Mouse (Mus musculus) hindbrain, embryonic 16.5 days (tissue): ENCODE data around the gene Cdk4. TPM values are rescaled to one million over a fixed set of nuclear protein-coding genes. Genes with fewer than 3 reads are reported as not detected.
A peak's percentile ranks its signal among the peaks of the same experiment; 100 is the strongest.

Source experiments
- ATAC-seq: fragments of 200-750 bp; cut with Nextera tagmentation; 2 replicates; pipeline ENCODE4 v1.8.0; 2017; ENCODE audit warnings: moderate TSS enrichment, moderate library complexity
- H3K27ac ChIP-seq: fragments of 300-500 bp; sonication (generic); 2 replicates; pipeline ENCODE4 v1.5.1; 2014; ENCODE audit warnings: low read depth, mild to moderate bottlenecking, control low read depth, low read length, moderate library complexity
- H3K27me3 ChIP-seq: fragments of 300-500 bp; sonication (generic); replicated peaks from 2 replicates; pipeline ENCODE4 v1.6.1; 2014; ENCODE audit warnings: low read length; ENCODE audit not compliant: control insufficient read depth, insufficient read depth
- H3K36me3 ChIP-seq: fragments of 300-500 bp; sonication (generic); 2 replicates; pipeline ENCODE4 v1.6.1; 2014; ENCODE audit warnings: mild to moderate bottlenecking, low read length, moderate library complexity, mixed read lengths; ENCODE audit not compliant: control insufficient read depth, insufficient read depth
- H3K4me1 ChIP-seq: fragments of 300-500 bp; sonication (generic); 2 replicates; pipeline ENCODE4 v1.6.1; 2014; ENCODE audit warnings: low read depth, low read length; ENCODE audit not compliant: control insufficient read depth, insufficient read depth
- H3K4me2 ChIP-seq: fragments of 300-500 bp; sonication (generic); 2 replicates; pipeline ENCODE4 v1.6.1; 2014; ENCODE audit warnings: mild to moderate bottlenecking, low read length, control low read depth, moderate library complexity
- H3K4me3 ChIP-seq: fragments of 300-500 bp; sonication (generic); 2 replicates; pipeline ENCODE4 v1.5.1; 2014; ENCODE audit warnings: mild to moderate bottlenecking, low read length, control low read depth, moderate library complexity
- H3K9ac ChIP-seq: fragments of 300-500 bp; sonication (generic); 2 replicates; pipeline ENCODE4 v1.6.1; 2014; ENCODE audit warnings: low read depth, mild to moderate bottlenecking, control low read depth, low read length, moderate library complexity
- H3K9me3 ChIP-seq: fragments of 300-500 bp; sonication (generic); 2 replicates; pipeline ENCODE4 v1.6.1; 2014; ENCODE audit warnings: mild to moderate bottlenecking, low read length, moderate library complexity; ENCODE audit not compliant: control insufficient read depth
- WGBS: fragments of 180-500 bp; shearing (Covaris S2); extraction: QIAGEN DNeasy Blood & Tissue Kit; methylation state at CpG from one replicate; pipeline ENCODE4 v1.1.7; 2014; 5-methylcytosine and 5-hydroxymethylcytosine counted together
- polyA plus RNA-seq: library from polyadenylated mRNA; unstranded; fragments of >200 nt; fragmentation: Nextera tagmentation; extraction: Ambion mirVana; gene quantifications from 2 replicates; pipeline ENCODE4 v1.2.1, GENCODE M21; 2015

Cdk4 gene
- polyA plus RNA-seq, 1 experiment from 2014 or later, result 669 TPM

GRCm38 (mm10) chr10:127083915-127084306 lies 20.6 kb downstream of the Cdk4 start:
- H3K4me3 ChIP-seq, result no peak overlapping the region
- ATAC-seq, result no peak
- H3K4me1 ChIP-seq, result peaks cover 22% of the 10 kb centered on the region
- peaks cover 21% of the 10 kb centered on the region for H3K36me3 ChIP-seq
- H3K27ac ChIP-seq, result no peak overlapping the region
- H3K4me2 ChIP-seq, result no peak overlapping the region
- WGBS, result 49% methylated on average over 5 of the region's 5 CpGs
- H3K9me3 ChIP-seq, result no peaks in the 10 kb centered on the region
- peaks cover 12% of the 10 kb centered on the region for H3K27me3 ChIP-seq
- no peak overlapping the region for H3K9ac ChIP-seq

- Histone ChIP-seq H3K4me1 (peaks cover 22% of the 10 kb centered on the region), H3K9me3 (no peaks in the 10 kb centered on the region), H3K4me2 (no peak overlapping the region), H3K27me3 (peaks cover 21% of the 10 kb centered on the region), H3K4me3 (no peak overlapping the region), H3K36me3 (peaks cover 27% of the 10 kb centered on the region), H3K27ac (no peak overlapping the region), H3K9ac (no peak overlapping the region)
- ATAC-seq, result no peak
- 86% methylated on average over 9 of the region's 9 CpGs for WGBS
Measured at GRCm38 (mm10) chr10:127085052-127085451, 21.7 kb downstream of the Cdk4 start.

- H3K27ac ChIP-seq, result no peak overlapping the region
- no peak for ATAC-seq
- no peak overlapping the region for H3K4me3 ChIP-seq
- no peak overlapping the region for H3K9ac ChIP-seq
- H3K27me3 ChIP-seq, result peaks cover 27% of the 10 kb centered on the region
- peaks cover 19% of the 10 kb centered on the region for H3K4me1 ChIP-seq
- WGBS, result 75% methylated on average over 6 of the region's 6 CpGs
- H3K36me3 ChIP-seq, result peaks cover 27% of the 10 kb centered on the region
- H3K9me3 ChIP-seq, result no peaks in the 10 kb centered on the region
- no peak overlapping the region for H3K4me2 ChIP-seq
Measured at GRCm38 (mm10) chr10:127085633-127086032, 22.3 kb downstream of the Cdk4 start.

GRCm38 (mm10) chr10:127090560-127091411 lies 27.5 kb downstream of the Cdk4 start:
- Histone ChIP-seq H3K27me3 (peaks cover 31% of the 10 kb centered on the region), H3K4me2 (peak overlapping the region; percentile 39), H3K4me1 (peaks cover 30% of the 10 kb centered on the region), H3K9ac (peak overlapping the region; percentile 13), H3K36me3 (peaks cover 30% of the 10 kb centered on the region), H3K4me3 (peak overlapping the region; percentile 7), H3K9me3 (no peaks in the 10 kb centered on the region), H3K27ac (no peak overlapping the region)
- ATAC-seq, result peak; percentile 9; the same call in 1 of the 2 replicates
- WGBS, result 13% methylated on average over 57 of the region's 57 CpGs

GRCm38 (mm10) chr10:127091507-127092396 lies 28.4 kb downstream of the Cdk4 start:
- WGBS, result 13% methylated on average over 34 of the region's 51 CpGs
- Histone ChIP-seq H3K27me3 (peaks cover 31% of the 10 kb centered on the region), H3K9ac (no peak overlapping the region), H3K4me2 (peak overlapping the region; percentile 39), H3K4me3 (peak overlapping the region; percentile 7; the same call in 1 of the 2 replicates), H3K9me3 (no peaks in the 10 kb centered on the region), H3K36me3 (peaks cover 38% of the 10 kb centered on the region), H3K27ac (no peak overlapping the region), H3K4me1 (peaks cover 30% of the 10 kb centered on the region)
- peak; percentile 9; the same call in 1 of the 2 replicates for ATAC-seq

- 49% methylated on average over 4 of the region's 4 CpGs for WGBS
- Histone ChIP-seq H3K4me3 (no peak overlapping the region), H3K9ac (no peak overlapping the region; the same call in 1 of the 2 replicates), H3K27ac (no peak overlapping the region), H3K27me3 (peaks cover 29% of the 10 kb centered on the region), H3K4me1 (peaks cover 30% of the 10 kb centered on the region), H3K36me3 (peaks cover 38% of the 10 kb centered on the region), H3K4me2 (no peak overlapping the region), H3K9me3 (no peaks in the 10 kb centered on the region)
- no peak for ATAC-seq
Measured at GRCm38 (mm10) chr10:127092742-127093141, 29.4 kb downstream of the Cdk4 start.

- WGBS, result 32% methylated on average over 7 of the region's 7 CpGs
Measured at GRCm38 (mm10) chr10:127094382-127094802, 31.1 kb downstream of the Cdk4 start.

GRCm38 (mm10) chr10:127098514-127098913 lies 35.2 kb downstream of the Cdk4 start:
- Histone ChIP-seq H3K27ac (no peak overlapping the region), H3K4me3 (no peak overlapping the region), H3K4me2 (no peak overlapping the region), H3K27me3 (no peaks in the 10 kb centered on the region), H3K9me3 (no peaks in the 10 kb centered on the region), H3K4me1 (peaks cover 12% of the 10 kb centered on the region; the same call in 1 of the 2 replicates), H3K36me3 (peaks cover 36% of the 10 kb centered on the region), H3K9ac (no peak overlapping the region)
- ATAC-seq, result no peak
- 80% methylated on average over 20 of the region's 20 CpGs for WGBS

More at GRCm38 (mm10) chr10:127094382-127094802, 31.1 kb downstream of the Cdk4 start:
- H3K27ac ChIP-seq, result peak overlapping the region; percentile 54; the same call in 1 of the 2 replicates
- H3K4me1 ChIP-seq, result peaks cover 30% of the 10 kb centered on the region
- no peak overlapping the region for H3K4me2 ChIP-seq
- peaks cover 43% of the 10 kb centered on the region for H3K36me3 ChIP-seq
- H3K27me3 ChIP-seq, result peaks cover 14% of the 10 kb centered on the region
- H3K4me3 ChIP-seq, result no peak overlapping the region
- ATAC-seq, result 0 out of 2 replicates have a peak, but pooled peaks have one; percentile 15
- H3K9ac ChIP-seq, result no peak overlapping the region
- H3K9me3 ChIP-seq, result no peaks in the 10 kb centered on the region
